Mouse (Mus musculus) MEL-GATA-1-ER (cell line): ENCODE results near the gene Hist1h2bp.
"Not testable (repeated sequence)": the region's sequence is repeated elsewhere in the genome, so short reads cannot be mapped to it uniquely, and the experiment has no call there.

Source experiments
- DNase-seq: peaks from one replicate; pipeline ENCODE4 v3.0.0-alpha.2; 2012; ENCODE audit warnings: low read depth; ENCODE audit errors: extremely low read depth

Hist1h2bp gene

GRCm38 (mm10) chr13:21783255-21783617 is 4.0 kb upstream of the Hist1h2bp start, which contains the start of gene Hist1h3i:
Gene Hist1h3i (minus strand): TSS chr13:21783370.
- peak; percentile 93 for DNase-seq

- peak; percentile 63 for DNase-seq
These were observed 3.5 kb upstream of the Hist1h2bp start for GRCm38 (mm10) chr13:21783734-21784161.

- DNase-seq = peak; percentile 26
These were observed 3.0 kb upstream of the Hist1h2bp start for GRCm38 (mm10) chr13:21784311-21784710.

DNA sequence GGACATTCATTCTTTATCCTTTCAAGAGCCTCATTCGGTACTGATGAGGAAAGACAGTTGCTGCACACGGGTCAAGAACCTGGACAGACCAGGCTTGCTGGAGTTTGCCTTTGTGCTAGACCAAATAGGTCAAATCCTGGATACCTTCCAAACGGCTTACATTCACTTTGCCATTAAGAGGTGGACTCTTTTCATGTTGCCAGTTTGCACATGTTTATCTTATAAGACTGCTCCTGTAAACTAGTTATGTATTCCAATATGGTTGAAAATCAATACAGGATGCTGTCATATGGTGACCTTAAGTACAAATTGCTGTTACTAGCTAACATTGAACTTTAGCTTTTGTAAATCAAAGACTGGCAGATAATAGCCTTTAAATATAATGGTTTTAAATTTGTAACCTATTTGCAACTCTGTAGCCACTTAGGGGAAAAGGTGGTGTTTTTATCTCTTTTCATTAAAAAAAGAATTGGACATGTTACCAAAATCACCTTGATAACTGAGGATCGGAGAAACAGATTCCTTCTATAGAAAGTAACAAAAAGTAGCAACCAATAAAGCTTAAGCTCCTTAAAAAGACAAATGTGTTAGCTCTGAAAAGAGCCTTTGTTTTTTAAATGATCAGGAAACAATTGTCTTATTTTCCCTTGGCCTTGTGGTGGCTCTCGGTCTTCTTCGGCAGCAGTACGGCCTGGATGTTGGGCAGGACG is 917 bp upstream of the Hist1h2bp start:
- DNase-seq = peak; percentile 73

GRCm38 (mm10) chr13:21787760-21788593 is 716 bp downstream of the Hist1h2bp start:
- DNase-seq = peak; percentile 70

GRCm38 (mm10) chr13:21789925-21790324 is 2.7 kb downstream of the Hist1h2bp start:
- DNase-seq = no peak

DNA sequence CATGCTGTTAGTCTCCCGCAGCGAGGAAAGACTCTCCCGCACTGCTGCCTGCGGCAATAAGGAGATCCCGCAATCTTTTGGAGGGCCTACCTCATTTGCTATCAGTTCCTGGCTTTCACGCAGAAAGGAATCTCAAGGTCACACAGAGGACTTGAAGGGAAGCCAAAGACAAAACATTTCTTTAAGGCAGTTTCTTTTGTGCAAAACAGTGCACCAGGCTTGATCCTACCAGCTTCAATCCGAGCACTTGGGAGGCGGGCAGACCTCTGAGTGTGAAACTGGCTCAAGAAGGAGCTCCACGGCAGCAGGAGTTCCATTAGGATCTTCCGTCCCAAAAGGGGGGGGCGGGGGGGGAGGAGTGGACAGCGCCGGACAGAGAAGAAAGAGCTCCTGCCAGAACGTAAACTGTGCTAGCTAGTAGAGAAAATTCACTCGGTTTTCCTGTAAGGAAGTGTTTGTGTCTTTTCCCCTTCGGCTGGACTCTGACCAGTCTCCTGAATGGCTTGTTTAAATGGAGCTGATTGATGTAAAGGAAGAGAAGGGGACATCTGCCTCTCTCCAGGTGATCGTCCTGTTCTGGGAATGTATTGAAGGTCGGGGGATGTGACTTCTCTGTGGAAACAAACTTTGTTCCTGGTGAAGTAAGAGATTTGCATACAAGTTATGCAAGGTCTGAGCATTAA is 3.5 kb downstream of the Hist1h2bp start:
- DNase-seq = no peak

DNA sequence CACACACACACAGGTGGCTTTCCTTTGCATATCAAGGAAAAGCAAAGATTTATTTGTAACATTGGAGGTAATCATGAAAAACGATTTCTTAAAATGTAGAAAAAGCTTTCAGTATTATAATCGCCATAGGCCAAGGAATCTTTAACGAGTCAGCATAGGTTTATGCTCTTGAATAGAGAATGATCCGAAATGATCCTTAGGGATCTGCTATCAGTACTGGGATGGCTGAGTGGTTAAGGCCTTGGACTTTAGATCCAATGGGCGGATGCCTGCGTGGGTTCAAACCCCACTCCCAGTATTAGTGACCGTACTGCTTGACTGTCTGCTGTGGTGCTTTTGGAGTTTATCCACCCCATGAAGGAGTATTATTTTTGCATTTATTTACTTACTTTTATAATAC is 8.3 kb downstream of the Hist1h2bp start:
- no peak for DNase-seq

DNA sequence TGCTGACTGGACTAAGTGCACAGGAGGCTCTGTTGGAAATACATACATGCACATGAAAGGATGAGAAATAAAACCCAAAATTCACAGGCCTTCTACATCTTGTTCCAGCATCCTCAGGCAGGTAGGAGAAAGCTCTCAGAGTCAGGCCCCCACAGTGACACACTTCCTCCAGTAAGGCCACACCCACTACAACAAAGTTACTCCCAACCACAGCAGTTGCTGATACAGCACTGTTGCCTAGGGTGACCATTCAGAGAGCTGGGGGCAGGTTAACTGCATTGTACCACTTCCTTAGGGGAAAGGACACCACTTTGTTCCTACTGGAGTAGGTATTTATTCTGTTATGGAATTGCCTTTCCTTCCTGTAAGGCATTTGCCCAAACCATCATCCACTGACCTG is 9.9 kb downstream of the Hist1h2bp start:
- DNase-seq = not testable (repeated sequence)

- DNase-seq = not testable (repeated sequence)
These were observed 15.8 kb downstream of the Hist1h2bp start for GRCm38 (mm10) chr13:21803058-21803457.

DNA sequence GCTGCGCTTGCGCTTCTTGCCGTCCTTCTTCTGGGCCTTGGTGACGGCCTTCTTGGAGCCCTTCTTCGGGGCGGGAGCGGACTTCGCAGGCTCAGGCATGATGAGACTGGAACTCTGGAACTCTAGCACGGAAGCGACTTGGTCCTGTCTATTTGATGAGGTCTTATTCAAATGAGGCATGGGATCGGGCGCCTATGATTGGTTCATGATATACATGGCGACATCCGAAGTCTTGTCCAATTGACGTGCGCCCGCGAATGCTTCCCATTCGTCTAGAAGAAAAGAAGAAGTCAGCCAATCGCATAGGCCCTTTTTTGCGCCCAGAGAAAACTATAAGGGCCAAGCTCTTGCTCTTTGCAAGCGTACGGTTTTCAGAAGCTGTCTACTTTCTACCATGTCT is 22.8 kb downstream of the Hist1h2bp start, which contains the start of the genes Hist1h2bq and Hist1h2ao:
Gene Hist1h2bq, minus strand, starts transcription at position 125 of the 400 bp plus-strand sequence.
Gene Hist1h2ao, plus strand, starts transcription at position 393 of the 400 bp plus-strand sequence.
- DNase-seq = not testable (repeated sequence)

GRCm38 (mm10) chr13:21811074-21811473 is 23.8 kb downstream of the Hist1h2bp start:
- not testable (repeated sequence) for DNase-seq

GRCm38 (mm10) chr13:21811539-21811938 is 24.3 kb downstream of the Hist1h2bp start, which contains the start of gene Hist1h4m:
Gene Hist1h4m (plus strand): TSS chr13:21811746.
- DNase-seq = not testable (repeated sequence)

- not testable (repeated sequence) for DNase-seq
These were observed 24.8 kb downstream of the Hist1h2bp start for GRCm38 (mm10) chr13:21812092-21812491.

DNA sequence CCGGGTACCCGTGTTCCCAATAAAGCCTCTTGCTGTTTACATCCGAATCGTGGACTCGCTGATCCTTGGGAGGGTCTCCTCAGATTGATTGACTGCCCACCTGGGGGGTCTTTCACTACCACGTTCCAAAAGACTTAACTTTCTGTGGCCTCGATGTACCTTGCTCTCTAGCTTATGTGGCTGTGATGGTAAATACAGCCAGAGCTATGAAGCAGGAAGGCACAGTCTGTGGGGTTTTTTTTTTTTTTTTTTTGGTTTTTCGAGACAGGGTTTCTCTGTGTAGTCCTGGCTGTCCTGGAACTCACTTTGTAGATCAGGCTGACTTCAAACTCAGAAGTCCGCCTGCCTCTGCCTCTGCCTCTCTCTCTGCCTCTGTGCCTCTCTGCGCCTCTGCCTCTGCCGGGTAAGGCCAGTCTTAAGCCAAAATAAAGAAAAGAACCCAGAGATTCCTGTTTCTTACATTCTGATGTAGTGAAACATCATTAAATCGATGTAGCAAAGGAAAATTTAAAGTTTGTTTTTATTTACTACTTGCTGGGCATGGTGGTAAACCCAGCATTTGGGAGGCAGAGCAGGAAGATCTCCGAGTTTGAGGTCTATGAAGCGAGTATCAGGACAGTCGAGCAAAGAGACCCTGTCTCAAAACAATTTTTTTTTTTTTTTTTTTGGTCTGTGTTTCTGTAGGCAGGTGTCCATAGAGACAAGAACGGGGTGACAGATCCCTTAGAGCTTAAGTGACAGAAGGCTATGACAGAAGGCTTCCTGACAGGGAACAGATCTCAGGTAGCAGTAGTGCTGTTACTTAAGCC is 33.0 kb downstream of the Hist1h2bp start:
- not testable (repeated sequence) for DNase-seq

DNA sequence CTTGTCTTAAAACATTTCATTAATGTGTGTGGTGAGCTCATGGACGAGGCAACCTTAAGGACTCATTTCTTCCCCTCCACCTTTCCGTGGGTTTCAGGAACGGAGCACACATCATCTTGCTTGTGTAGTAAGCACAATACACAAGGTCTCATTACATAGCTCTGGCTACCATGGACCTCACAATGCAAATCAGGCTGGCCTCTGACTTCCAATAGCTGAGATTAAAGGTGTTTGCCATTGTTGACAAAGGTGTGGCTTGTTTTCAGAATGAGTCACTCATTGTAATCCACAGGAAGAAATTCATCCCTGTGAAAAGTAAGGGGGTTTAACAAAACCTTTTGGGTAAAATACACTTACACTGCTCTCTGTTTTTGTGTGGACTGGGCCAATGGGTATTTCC is 41.2 kb downstream of the Hist1h2bp start:
- no peak for DNase-seq

GRCm38 (mm10) chr13:21830344-21830743 is 43.1 kb downstream of the Hist1h2bp start:
- no peak for DNase-seq

- DNase-seq = not testable (repeated sequence)
These were observed 44.4 kb downstream of the Hist1h2bp start, which contains the start of gene Hist1h4n for GRCm38 (mm10) chr13:21831418-21832394. Gene Hist1h4n (minus strand): TSS chr13:21832196.

DNA sequence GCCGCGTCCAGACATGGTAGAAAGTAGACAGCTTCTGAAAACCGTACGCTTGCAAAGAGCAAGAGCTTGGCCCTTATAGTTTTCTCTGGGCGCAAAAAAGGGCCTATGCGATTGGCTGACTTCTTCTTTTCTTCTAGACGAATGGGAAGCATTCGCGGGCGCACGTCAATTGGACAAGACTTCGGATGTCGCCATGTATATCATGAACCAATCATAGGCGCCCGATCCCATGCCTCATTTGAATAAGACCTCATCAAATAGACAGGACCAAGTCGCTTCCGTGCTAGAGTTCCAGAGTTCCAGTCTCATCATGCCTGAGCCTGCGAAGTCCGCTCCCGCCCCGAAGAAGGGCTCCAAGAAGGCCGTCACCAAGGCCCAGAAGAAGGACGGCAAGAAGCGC is 46.2 kb downstream of the Hist1h2bp start, which contains the start of the genes Hist1h2ap and Hist1h2br:
Gene Hist1h2ap, minus strand, starts transcription at position 47 of the 400 bp plus-strand sequence.
Gene Hist1h2br, plus strand, starts transcription at position 283 of the 400 bp plus-strand sequence.
- DNase-seq = not testable (repeated sequence)
